Mouse (Mus musculus) megakaryocyte, embryonic 14.5 days (primary cell): ENCODE results near the gene Mymx. TPM values are rescaled to one million over a fixed set of nuclear protein-coding genes. Genes with fewer than 3 reads are reported as not detected.
A peak's percentile ranks its signal among the peaks of the same experiment; 100 is the strongest.

Experiments
- H3K27me3 ChIP-seq: replicated peaks from 2 replicates; pipeline ENCODE3; 2012; ENCODE audit warnings: inconsistent platforms
- H3K36me3 ChIP-seq: replicated peaks from 2 replicates; pipeline ENCODE3; 2012; ENCODE audit warnings: low read length, inconsistent platforms, mixed read lengths
- H3K4me1 ChIP-seq: 2 replicates; pipeline ENCODE4 v1.6.1; 2012; ENCODE audit warnings: inconsistent platforms
- H3K4me3 ChIP-seq: replicated peaks from 2 replicates; pipeline ENCODE3; 2012; ENCODE audit warnings: moderate library complexity, mild to moderate bottlenecking, inconsistent platforms
- H3K9me3 ChIP-seq: 2 replicates; pipeline ENCODE4 v1.6.1; 2012; ENCODE audit warnings: inconsistent platforms
- FLI1 ChIP-seq: IDR thresholded peaks from 2 replicates; pipeline ENCODE4 v1.6.1; 2012; ENCODE audit warnings: low read length, inconsistent platforms, mixed read lengths
- GATA1 ChIP-seq: IDR thresholded peaks from 3 replicates; pipeline ENCODE4 v1.6.1; 2012; ENCODE audit warnings: mixed read lengths, low read length, inconsistent platforms, borderline replicate concordance
- polyA plus RNA-seq: library from polyadenylated mRNA; stranded (reverse); fragments of >175 nt; gene quantifications from 2 replicates; pipeline ENCODE4 v1.2.3, GENCODE M21; 2012; ENCODE audit warnings: low replicate concordance; ENCODE audit not compliant: insufficient read depth

Gene Mymx
- polyA plus RNA-seq, 1 experiment: not detected

- peaks cover 64% of the 10 kb centered on the region for H3K4me1 ChIP-seq
- H3K27me3 ChIP-seq: no peaks in the 10 kb centered on the region
- no peaks in the 10 kb centered on the region for H3K9me3 ChIP-seq
- TF ChIP-seq GATA1: no peak
- TF ChIP-seq FLI1: no peak
- no peak overlapping the region for H3K4me3 ChIP-seq
- H3K36me3 ChIP-seq: peaks cover 69% of the 10 kb centered on the region
These were observed 31.9 kb downstream of the Mymx start for GRCm38 (mm10) chr17:45569999-45570398.

GRCm38 (mm10) chr17:45568990-45569389 lies 32.9 kb downstream of the Mymx start:
- Histone ChIP-seq H3K36me3 (peaks cover 71% of the 10 kb centered on the region), H3K9me3 (no peaks in the 10 kb centered on the region), H3K4me3 (no peak overlapping the region), H3K27me3 (no peaks in the 10 kb centered on the region), H3K4me1 (peaks cover 64% of the 10 kb centered on the region)
- TF ChIP-seq GATA1 (no peak), FLI1 (no peak)

GRCm38 (mm10) chr17:45567162-45567601 lies 34.7 kb downstream of the Mymx start:
- H3K27me3 ChIP-seq: no peaks in the 10 kb centered on the region
- TF ChIP-seq FLI1: no peak
- no peak for TF ChIP-seq GATA1
- no peak overlapping the region for H3K4me3 ChIP-seq
- H3K4me1 ChIP-seq: peaks cover 71% of the 10 kb centered on the region
- peaks cover 79% of the 10 kb centered on the region for H3K36me3 ChIP-seq
- H3K9me3 ChIP-seq: no peaks in the 10 kb centered on the region

GRCm38 (mm10) chr17:45566360-45567161 lies 35.3 kb downstream of the Mymx start:
- H3K4me1 ChIP-seq: peaks cover 69% of the 10 kb centered on the region
- peaks cover 81% of the 10 kb centered on the region for H3K36me3 ChIP-seq
- no peaks in the 10 kb centered on the region for H3K9me3 ChIP-seq
- no peak overlapping the region for H3K4me3 ChIP-seq
- H3K27me3 ChIP-seq: no peaks in the 10 kb centered on the region
- no peak for TF ChIP-seq GATA1
- no peak for TF ChIP-seq FLI1

GRCm38 (mm10) chr17:45566031-45566359 lies 35.9 kb downstream of the Mymx start:
- Histone ChIP-seq H3K9me3 (no peaks in the 10 kb centered on the region), H3K4me1 (peaks cover 63% of the 10 kb centered on the region), H3K27me3 (no peaks in the 10 kb centered on the region), H3K36me3 (peaks cover 78% of the 10 kb centered on the region), H3K4me3 (no peak overlapping the region)
- TF ChIP-seq GATA1 (no peak), FLI1 (no peak)

- H3K27me3 ChIP-seq: peaks cover 5% of the 10 kb centered on the region
- H3K36me3 ChIP-seq: peaks cover 78% of the 10 kb centered on the region
- H3K9me3 ChIP-seq: no peaks in the 10 kb centered on the region
- TF ChIP-seq FLI1 (no peak), GATA1 (no peak)
- H3K4me1 ChIP-seq: peaks cover 60% of the 10 kb centered on the region
- H3K4me3 ChIP-seq: peak overlapping the region; percentile 99
These were observed 36.8 kb downstream of the Mymx start for GRCm38 (mm10) chr17:45565103-45565502.

- TF ChIP-seq GATA1 (no peak), FLI1 (no peak)
- Histone ChIP-seq H3K4me3 (peak overlapping the region; percentile 99), H3K4me1 (peaks cover 57% of the 10 kb centered on the region), H3K27me3 (peaks cover 7% of the 10 kb centered on the region), H3K9me3 (no peaks in the 10 kb centered on the region), H3K36me3 (peaks cover 78% of the 10 kb centered on the region)
These were observed 37.3 kb downstream of the Mymx start for GRCm38 (mm10) chr17:45564531-45565084.

- TF ChIP-seq GATA1: no peak
- TF ChIP-seq FLI1: 0 out of 2 replicates have a peak, but pooled peaks have one; percentile 26
- peak within 1 kb of the TSS; percentile 99 for H3K4me3 ChIP-seq
- no peaks in the 10 kb centered on the region for H3K9me3 ChIP-seq
- H3K36me3 ChIP-seq: peaks cover 76% of the 10 kb centered on the region
- H3K27me3 ChIP-seq: peaks cover 11% of the 10 kb centered on the region
- peaks cover 58% of the 10 kb centered on the region for H3K4me1 ChIP-seq
These were observed 38.0 kb downstream of the Mymx start, which contains the start of gene Slc35b2 for GRCm38 (mm10) chr17:45563655-45564530. Gene Slc35b2, plus strand, starts transcription at chr17:45563874.

GRCm38 (mm10) chr17:45563216-45563615 lies 38.7 kb downstream of the Mymx start:
- H3K4me1 ChIP-seq: peaks cover 61% of the 10 kb centered on the region
- H3K36me3 ChIP-seq: peaks cover 76% of the 10 kb centered on the region
- peaks cover 15% of the 10 kb centered on the region for H3K27me3 ChIP-seq
- H3K9me3 ChIP-seq: no peaks in the 10 kb centered on the region
- no peak overlapping the region for H3K4me3 ChIP-seq
- TF ChIP-seq FLI1: no peak
- no peak for TF ChIP-seq GATA1
